17 mouse cellular contexts compared by ENCODE assay signal in genomic region chr5:119217077-119217476, GRCm38 (mm10).
"Had no signal": no experiment of that assay in that cellular context is flagged by ENCODE, and none has a peak within 500 bp of the region (broad histone marks: within the 10 kb centered on the region; RNA-seq: fewer than 3 reads in every experiment).

No protein-coding gene starts in this region.

- H3K4me1 ChIP-seq: liver, embryonic 13.5 days; megakaryocyte, embryonic 14.5 days had no signal

- H3K4me2 ChIP-seq: limb, embryonic 12.5 days; liver, embryonic 13.5 days; lung, embryonic 15.5 days; midbrain, embryonic 13.5 days; neural tube, embryonic 13.5 days had no signal

- H3K9me3 ChIP-seq: liver, embryonic 13.5 days; midbrain, embryonic 13.5 days; neural tube, embryonic 13.5 days had no signal

- H3K4me3 ChIP-seq: layer of hippocampus, adult 2 months; left cerebral cortex, adult 2 months; limb, embryonic 12.5 days; liver, embryonic 13.5 days; lung, embryonic 15.5 days; megakaryocyte, embryonic 14.5 days; midbrain, embryonic 13.5 days; neural tube, embryonic 13.5 days had no signal

- H3K27ac ChIP-seq: layer of hippocampus, adult 2 months; left cerebral cortex, adult 2 months; limb, embryonic 12.5 days; liver, embryonic 13.5 days; lung, embryonic 15.5 days; macrophage; midbrain, embryonic 13.5 days; neural tube, embryonic 13.5 days had no signal

- H3K9ac ChIP-seq: limb, embryonic 12.5 days; liver, embryonic 13.5 days; liver, postnatal 0 days; lung, embryonic 15.5 days; midbrain, embryonic 13.5 days; neural tube, embryonic 13.5 days had no signal

- DNase-seq: kidney, postnatal 10 days; kidney, postnatal 4 days; liver; liver, embryonic 13.5 days; liver, postnatal 0 days; lung, postnatal 14 days; retina, postnatal 1 day; right cerebral cortex, postnatal 4 days; thymus, postnatal 36 days had no signal

- H3K36me3 ChIP-seq: limb, embryonic 12.5 days; liver, embryonic 13.5 days; lung, embryonic 15.5 days; midbrain, embryonic 13.5 days; neural tube, embryonic 13.5 days had no signal

- H3K27me3 ChIP-seq: liver, embryonic 13.5 days; megakaryocyte, embryonic 14.5 days; midbrain, embryonic 13.5 days; neural tube, embryonic 13.5 days had no signal

- ATAC-seq: liver, postnatal 0 days; midbrain, embryonic 13.5 days had no signal
